Mouse (Mus musculus): ENCODE results near the gene Tmem59l. TPM values are rescaled to one million over a fixed set of nuclear protein-coding genes. Genes with fewer than 3 reads are reported as not detected.
A peak's percentile ranks its signal among the peaks of the same experiment; 100 is the strongest.

The Tmem59l gene
- polyA plus RNA-seq, 1 experiment: 4.2 TPM

GRCm38 (mm10) chr8:70443326-70443725, 43.8 kb downstream of the Tmem59l start:
- Histone ChIP-seq H3K4me3 (ENCODE audit: low read depth, low read length) (no peak overlapping the region), H3K36me3 (ENCODE audit: control insufficient read depth, insufficient read depth, low read length, poor library complexity, severe bottlenecking) (no peaks in the 10 kb centered on the region), H3K9ac (ENCODE audit: low read depth, poor library complexity, severe bottlenecking) (no peak overlapping the region), H3K27ac (ENCODE audit: insufficient read depth, low read length) (no peak overlapping the region), H3K27me3 (ENCODE audit: control insufficient read depth, insufficient read depth, low read length, poor library complexity, severe bottlenecking) (no peaks in the 10 kb centered on the region), H3K4me1 (ENCODE audit: control insufficient read depth, insufficient read depth, low read length) (no peaks in the 10 kb centered on the region), H3K9me3 (replicated peaks; ENCODE audit: control insufficient read depth, insufficient read depth, low read length, poor library complexity, severe bottlenecking) (no peaks in the 10 kb centered on the region)
- TF ChIP-seq EP300 (IDR thresholded peaks at IDR 0.05; ENCODE audit: insufficient read depth, low read depth, low read length): no peak
- TF ChIP-seq POLR2A (IDR thresholded peaks at IDR 0.05; ENCODE audit: insufficient read depth, low read length): no peak
- TF ChIP-seq CTCF (IDR thresholded peaks at IDR 0.05; ENCODE audit: low read depth, low read length): no peak

- Histone ChIP-seq H3K4me3 (ENCODE audit: low read depth, low read length) (no peak overlapping the region), H3K27ac (ENCODE audit: insufficient read depth, low read length) (no peak overlapping the region), H3K36me3 (ENCODE audit: control insufficient read depth, insufficient read depth, low read length, poor library complexity, severe bottlenecking) (no peaks in the 10 kb centered on the region), H3K9me3 (replicated peaks; ENCODE audit: control insufficient read depth, insufficient read depth, low read length, poor library complexity, severe bottlenecking) (no peaks in the 10 kb centered on the region), H3K4me1 (ENCODE audit: control insufficient read depth, insufficient read depth, low read length) (no peaks in the 10 kb centered on the region), H3K9ac (ENCODE audit: low read depth, poor library complexity, severe bottlenecking) (no peak overlapping the region), H3K27me3 (ENCODE audit: control insufficient read depth, insufficient read depth, low read length, poor library complexity, severe bottlenecking) (no peaks in the 10 kb centered on the region)
- TF ChIP-seq POLR2A (IDR thresholded peaks at IDR 0.05; ENCODE audit: insufficient read depth, low read length) (no peak), EP300 (IDR thresholded peaks at IDR 0.05; ENCODE audit: insufficient read depth, low read depth, low read length) (no peak), CTCF (IDR thresholded peaks at IDR 0.05; ENCODE audit: low read depth, low read length) (no peak)
These were observed 45.6 kb downstream of the Tmem59l start for GRCm38 (mm10) chr8:70441565-70441964.

GRCm38 (mm10) chr8:70440246-70440645, 46.9 kb downstream of the Tmem59l start:
- peak overlapping the region; percentile 9; the same call in 1 of the 2 replicates for H3K9ac ChIP-seq (ENCODE audit: low read depth, poor library complexity, severe bottlenecking)
- H3K36me3 ChIP-seq (ENCODE audit: control insufficient read depth, insufficient read depth, low read length, poor library complexity, severe bottlenecking): no peaks in the 10 kb centered on the region
- H3K4me3 ChIP-seq (ENCODE audit: low read depth, low read length): peak overlapping the region; percentile 51; the same call in 1 of the 2 replicates
- no peaks in the 10 kb centered on the region for H3K9me3 ChIP-seq (replicated peaks; ENCODE audit: control insufficient read depth, insufficient read depth, low read length, poor library complexity, severe bottlenecking)
- H3K27ac ChIP-seq (ENCODE audit: insufficient read depth, low read length): no peak overlapping the region
- no peaks in the 10 kb centered on the region for H3K27me3 ChIP-seq (ENCODE audit: control insufficient read depth, insufficient read depth, low read length, poor library complexity, severe bottlenecking)
- TF ChIP-seq CTCF (IDR thresholded peaks at IDR 0.05; ENCODE audit: low read depth, low read length) (no peak), EP300 (IDR thresholded peaks at IDR 0.05; ENCODE audit: insufficient read depth, low read depth, low read length) (no peak), POLR2A (IDR thresholded peaks at IDR 0.05; ENCODE audit: insufficient read depth, low read length) (no peak)
- no peaks in the 10 kb centered on the region for H3K4me1 ChIP-seq (ENCODE audit: control insufficient read depth, insufficient read depth, low read length)

- Histone ChIP-seq H3K27me3 (ENCODE audit: control insufficient read depth, insufficient read depth, low read length, poor library complexity, severe bottlenecking) (no peaks in the 10 kb centered on the region), H3K9ac (ENCODE audit: low read depth, poor library complexity, severe bottlenecking) (peak overlapping the region; percentile 9), H3K36me3 (ENCODE audit: control insufficient read depth, insufficient read depth, low read length, poor library complexity, severe bottlenecking) (no peaks in the 10 kb centered on the region), H3K27ac (ENCODE audit: insufficient read depth, low read length) (no peak overlapping the region), H3K4me3 (ENCODE audit: low read depth, low read length) (peak overlapping the region; percentile 51), H3K4me1 (ENCODE audit: control insufficient read depth, insufficient read depth, low read length) (no peaks in the 10 kb centered on the region), H3K9me3 (replicated peaks; ENCODE audit: control insufficient read depth, insufficient read depth, low read length, poor library complexity, severe bottlenecking) (no peaks in the 10 kb centered on the region)
- TF ChIP-seq POLR2A (IDR thresholded peaks at IDR 0.05; ENCODE audit: insufficient read depth, low read length): no peak
- no peak for TF ChIP-seq EP300 (IDR thresholded peaks at IDR 0.05; ENCODE audit: insufficient read depth, low read depth, low read length)
- TF ChIP-seq CTCF (IDR thresholded peaks at IDR 0.05; ENCODE audit: low read depth, low read length): no peak
These were observed 47.3 kb downstream of the Tmem59l start for GRCm38 (mm10) chr8:70439848-70440179.

- TF ChIP-seq EP300 (IDR thresholded peaks at IDR 0.05; ENCODE audit: insufficient read depth, low read depth, low read length): no peak
- no peak for TF ChIP-seq CTCF (IDR thresholded peaks at IDR 0.05; ENCODE audit: low read depth, low read length)
- peak; percentile 37 for TF ChIP-seq POLR2A (IDR thresholded peaks at IDR 0.05; ENCODE audit: insufficient read depth, low read length)
- no peaks in the 10 kb centered on the region for H3K27me3 ChIP-seq (ENCODE audit: control insufficient read depth, insufficient read depth, low read length, poor library complexity, severe bottlenecking)
- H3K27ac ChIP-seq (ENCODE audit: insufficient read depth, low read length): no peak within 1 kb of the TSS
- H3K9me3 ChIP-seq (replicated peaks; ENCODE audit: control insufficient read depth, insufficient read depth, low read length, poor library complexity, severe bottlenecking): no peaks in the 10 kb centered on the region
- peak within 1 kb of the TSS; percentile 68 for H3K9ac ChIP-seq (ENCODE audit: low read depth, poor library complexity, severe bottlenecking)
- H3K36me3 ChIP-seq (ENCODE audit: control insufficient read depth, insufficient read depth, low read length, poor library complexity, severe bottlenecking): no peaks in the 10 kb centered on the region
- H3K4me3 ChIP-seq (ENCODE audit: low read depth, low read length): peak within 1 kb of the TSS; percentile 78
- no peaks in the 10 kb centered on the region for H3K4me1 ChIP-seq (ENCODE audit: control insufficient read depth, insufficient read depth, low read length)
These were observed 47.9 kb downstream of the Tmem59l start, which contains the start of gene Crtc1 for GRCm38 (mm10) chr8:70439055-70439847. Gene Crtc1, minus strand, starts transcription at chr8:70439579.

- no peak overlapping the region for H3K27ac ChIP-seq (ENCODE audit: insufficient read depth, low read length)
- no peaks in the 10 kb centered on the region for H3K36me3 ChIP-seq (ENCODE audit: control insufficient read depth, insufficient read depth, low read length, poor library complexity, severe bottlenecking)
- H3K4me1 ChIP-seq (ENCODE audit: control insufficient read depth, insufficient read depth, low read length): no peaks in the 10 kb centered on the region
- H3K9ac ChIP-seq (ENCODE audit: low read depth, poor library complexity, severe bottlenecking): no peak overlapping the region
- TF ChIP-seq CTCF (IDR thresholded peaks at IDR 0.05; ENCODE audit: low read depth, low read length) (no peak), EP300 (IDR thresholded peaks at IDR 0.05; ENCODE audit: insufficient read depth, low read depth, low read length) (no peak), POLR2A (IDR thresholded peaks at IDR 0.05; ENCODE audit: insufficient read depth, low read length) (no peak)
- no peaks in the 10 kb centered on the region for H3K9me3 ChIP-seq (replicated peaks; ENCODE audit: control insufficient read depth, insufficient read depth, low read length, poor library complexity, severe bottlenecking)
- no peaks in the 10 kb centered on the region for H3K27me3 ChIP-seq (ENCODE audit: control insufficient read depth, insufficient read depth, low read length, poor library complexity, severe bottlenecking)
- no peak overlapping the region for H3K4me3 ChIP-seq (ENCODE audit: low read depth, low read length)
These were observed 48.7 kb downstream of the Tmem59l start for GRCm38 (mm10) chr8:70438423-70438822.
